Mouse (Mus musculus) olfactory bulb, adult 2 months (tissue): Measurements from ENCODE around the gene Gm7356.

Source experiments
- CTCF ChIP-seq: fragments of 200-500 bp; IDR thresholded peaks from 2 replicates; pipeline ENCODE4 v1.5.1; 2012; ENCODE audit warnings: low read depth, mild to moderate bottlenecking, low read length, moderate library complexity; ENCODE audit not compliant: insufficient read depth
- POLR2A ChIP-seq: fragments of 200-500 bp; IDR thresholded peaks from 2 replicates; pipeline ENCODE4 v1.6.1; 2012; ENCODE audit warnings: mild to moderate bottlenecking, low read depth, low read length, moderate library complexity; ENCODE audit not compliant: insufficient read depth

DNA sequence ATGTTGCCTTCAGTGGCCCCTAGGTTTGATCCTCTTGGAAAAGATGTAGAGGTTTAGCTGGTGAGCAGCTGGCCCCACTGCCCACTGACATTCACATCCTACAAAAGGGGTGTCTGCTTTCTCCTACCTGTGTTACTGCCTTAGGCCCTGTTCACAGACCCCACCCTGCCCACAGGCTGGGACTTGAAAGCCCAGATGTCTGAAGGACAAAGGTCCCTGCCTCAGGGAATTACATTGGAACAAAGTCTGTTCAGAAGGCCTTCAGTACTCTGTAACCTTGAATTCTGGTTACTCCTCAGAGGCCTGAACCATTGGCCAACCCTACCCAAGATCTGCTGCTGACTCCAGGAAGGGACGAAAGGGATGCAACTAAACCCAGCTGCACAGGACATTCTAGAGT lies 15.8 kb downstream of the Gm7356 start:
- TF ChIP-seq POLR2A (no peak), CTCF (no peak)
